Mouse (Mus musculus): Measurements from ENCODE around the gene Rad52. TPM values are rescaled to one million over a fixed set of nuclear protein-coding genes. Genes with fewer than 3 reads are reported as not detected.

Rad52 gene
- total RNA-seq (2014; rRNA removed) (35.2 and 36.1 TPM in 2 replicates), polyA plus RNA-seq (2015; fragmentation: Nextera tagmentation; extraction: Ambion mirVana) (18.4 and 19.1 TPM in 2 replicates)

DNA sequence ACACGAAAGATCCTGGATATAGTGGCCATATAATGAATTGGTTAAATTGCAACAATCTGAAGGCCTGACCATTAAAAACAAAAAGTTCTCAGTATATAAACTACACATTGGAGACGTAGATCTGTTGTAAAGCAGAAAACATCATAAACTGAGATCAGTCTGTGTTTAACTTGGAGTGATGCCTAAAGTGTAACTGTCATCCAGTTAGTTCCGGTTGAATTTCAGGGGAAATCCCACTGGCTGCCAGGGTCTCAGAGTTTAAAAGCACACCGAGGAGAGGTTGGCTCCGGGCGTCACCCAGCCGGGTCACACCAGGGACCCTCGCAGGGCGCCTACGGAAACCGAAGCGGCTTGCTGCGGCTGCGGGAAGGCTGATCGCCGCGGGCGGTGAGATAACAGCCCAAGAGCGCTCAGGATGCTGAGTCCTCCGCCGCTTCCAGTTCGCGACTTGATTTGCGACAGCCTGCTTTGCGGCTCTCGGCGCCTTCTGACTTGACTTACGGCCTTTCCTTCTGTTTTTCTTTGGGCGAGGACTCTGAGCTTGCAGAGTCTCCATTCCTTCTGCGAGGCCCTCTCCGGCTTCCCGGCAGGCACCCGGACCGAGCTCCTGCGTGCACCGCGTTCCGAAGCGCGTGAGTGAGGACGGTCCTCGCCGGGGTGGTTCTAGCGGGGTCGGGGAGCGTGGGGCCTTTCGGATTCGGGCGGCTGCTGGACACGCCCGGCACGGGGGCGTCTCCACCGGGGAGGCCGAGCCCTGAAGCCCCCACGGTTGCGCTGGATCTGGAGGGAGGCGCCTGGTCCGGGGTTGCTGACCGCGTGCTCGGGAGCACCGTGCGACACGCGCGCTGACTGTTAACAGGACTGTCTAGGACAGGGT, at the start of gene Rad52:
Rad52 (plus strand) TSS at position 495 of the 877 bp plus-strand sequence.
- ATAC-seq (peak; percentile 92), DNase-seq (peak; percentile 94)
- WGBS = 1% methylated on average over 67 of the region's 67 CpGs
- H3K27me3 ChIP-seq (ENCODE audit: insufficient read depth, low read length) = no peaks in the 10 kb centered on the region
- H3K9me3 ChIP-seq (ENCODE audit: low read length) = no peaks in the 10 kb centered on the region
- peak within 1 kb of the TSS; percentile 96 for H3K27ac ChIP-seq (ENCODE audit: low read depth, low read length)
- peak within 1 kb of the TSS; percentile 88 for H3K9ac ChIP-seq
- no peaks in the 10 kb centered on the region for H3K36me3 ChIP-seq (ENCODE audit: insufficient read depth)
- peaks cover 6% of the 10 kb centered on the region; the same call in 1 of the 2 replicates for H3K4me1 ChIP-seq (ENCODE audit: insufficient read depth)
- peak within 1 kb of the TSS; percentile 62 for H3K4me2 ChIP-seq (ENCODE audit: low read depth)
- H3K4me3 ChIP-seq (ENCODE audit: low read depth, low read length) = peak within 1 kb of the TSS; percentile 97
- TF ChIP-seq CTCF (IDR thresholded peaks at IDR 0.05; ENCODE audit: low read depth) = no peak

DNA sequence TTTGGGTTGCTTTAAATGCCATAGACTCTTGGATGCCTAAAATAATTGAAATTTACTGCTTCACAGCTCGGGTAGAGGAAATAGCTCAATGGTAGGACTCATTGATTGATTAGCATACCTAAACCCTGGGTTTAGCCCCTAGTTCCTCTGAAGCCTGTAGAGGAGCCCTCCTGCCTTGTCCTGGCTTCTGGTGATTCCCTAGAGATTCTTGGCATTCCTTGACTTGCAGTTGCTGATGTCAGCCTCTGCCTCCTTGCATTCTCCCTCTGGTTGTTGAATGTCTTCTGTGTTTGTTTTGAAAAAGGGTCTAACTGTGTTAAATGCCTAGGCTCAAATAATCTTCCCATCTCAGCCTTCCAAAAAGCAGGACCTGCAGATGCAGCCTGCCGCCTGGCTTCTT, 48.3 kb upstream of the Rad52 start:
- no peaks in the 10 kb centered on the region for H3K9me3 ChIP-seq (ENCODE audit: low read length)
- H3K4me1 ChIP-seq (ENCODE audit: insufficient read depth) = no peaks in the 10 kb centered on the region
- H3K4me3 ChIP-seq (ENCODE audit: low read depth, low read length) = no peak overlapping the region
- ATAC-seq = no peak
- H3K36me3 ChIP-seq (ENCODE audit: insufficient read depth) = no peaks in the 10 kb centered on the region
- H3K4me2 ChIP-seq (ENCODE audit: low read depth) = no peak overlapping the region
- TF ChIP-seq CTCF (IDR thresholded peaks at IDR 0.05; ENCODE audit: low read depth) = no peak
- no peak overlapping the region for H3K27ac ChIP-seq (ENCODE audit: low read depth, low read length)
- H3K27me3 ChIP-seq (ENCODE audit: insufficient read depth, low read length) = no peaks in the 10 kb centered on the region
- H3K9ac ChIP-seq = no peak overlapping the region
- no peak for DNase-seq
- 40% methylated on average over 2 of the region's 2 CpGs for WGBS

DNA sequence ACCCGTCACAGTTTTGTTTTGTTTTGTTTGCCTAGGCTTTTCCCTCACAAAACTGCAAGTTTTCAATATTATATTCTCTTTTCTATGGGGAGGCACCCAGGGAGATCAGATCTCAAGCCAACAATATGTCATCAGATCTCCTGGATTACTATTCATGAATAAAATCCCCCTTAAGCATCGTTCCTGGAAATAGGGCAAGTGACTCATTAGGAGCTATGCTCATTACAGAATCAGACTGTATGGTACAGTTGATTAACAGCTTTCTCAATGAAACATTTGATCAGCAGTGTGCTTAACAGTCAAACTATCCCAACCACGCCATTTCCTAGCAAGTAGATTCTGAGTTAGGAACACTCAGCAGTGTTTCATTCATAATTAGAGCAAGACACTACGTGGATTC, 47.0 kb upstream of the Rad52 start:
- no peaks in the 10 kb centered on the region for H3K4me1 ChIP-seq (ENCODE audit: insufficient read depth)
- no peak for ATAC-seq
- no peak for DNase-seq
- no peak for TF ChIP-seq CTCF (IDR thresholded peaks at IDR 0.05; ENCODE audit: low read depth)
- 31% methylated on average over 4 of the region's 4 CpGs for WGBS
- H3K9ac ChIP-seq = no peak overlapping the region
- H3K36me3 ChIP-seq (ENCODE audit: insufficient read depth) = no peaks in the 10 kb centered on the region
- H3K27ac ChIP-seq (ENCODE audit: low read depth, low read length) = no peak overlapping the region
- H3K4me2 ChIP-seq (ENCODE audit: low read depth) = no peak overlapping the region
- H3K9me3 ChIP-seq (ENCODE audit: low read length) = no peaks in the 10 kb centered on the region
- no peak overlapping the region for H3K4me3 ChIP-seq (ENCODE audit: low read depth, low read length)
- H3K27me3 ChIP-seq (ENCODE audit: insufficient read depth, low read length) = no peaks in the 10 kb centered on the region

DNA sequence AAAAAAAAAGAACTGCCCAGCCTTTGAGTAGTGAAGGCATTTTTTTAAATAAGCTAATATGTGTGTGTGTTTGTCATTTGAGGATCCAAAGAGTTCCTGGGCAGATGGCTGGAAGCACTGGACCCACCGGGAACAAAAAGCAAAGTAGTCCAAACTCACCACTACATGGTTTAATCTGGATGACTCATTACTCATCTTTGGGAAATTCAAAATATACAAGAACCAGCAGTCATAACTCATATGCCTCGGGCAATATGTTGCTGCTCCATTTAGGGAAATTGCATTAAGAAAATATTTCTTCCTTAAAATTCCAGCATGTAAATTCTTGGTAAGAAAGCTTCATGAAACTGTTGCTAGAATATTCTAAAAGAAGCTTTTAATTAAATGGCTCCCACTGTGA, 42.3 kb upstream of the Rad52 start:
- DNase-seq (no peak), ATAC-seq (no peak)
- H3K9me3 ChIP-seq (ENCODE audit: low read length) = no peaks in the 10 kb centered on the region
- H3K9ac ChIP-seq = no peak overlapping the region
- TF ChIP-seq CTCF (IDR thresholded peaks at IDR 0.05; ENCODE audit: low read depth) = no peak
- H3K4me1 ChIP-seq (ENCODE audit: insufficient read depth) = no peaks in the 10 kb centered on the region
- H3K4me3 ChIP-seq (ENCODE audit: low read depth, low read length) = no peak overlapping the region
- H3K27ac ChIP-seq (ENCODE audit: low read depth, low read length) = no peak overlapping the region
- 90% methylated on average over 2 of the region's 2 CpGs for WGBS
- no peak overlapping the region for H3K4me2 ChIP-seq (ENCODE audit: low read depth)
- H3K27me3 ChIP-seq (ENCODE audit: insufficient read depth, low read length) = no peaks in the 10 kb centered on the region
- H3K36me3 ChIP-seq (ENCODE audit: insufficient read depth) = no peaks in the 10 kb centered on the region

DNA sequence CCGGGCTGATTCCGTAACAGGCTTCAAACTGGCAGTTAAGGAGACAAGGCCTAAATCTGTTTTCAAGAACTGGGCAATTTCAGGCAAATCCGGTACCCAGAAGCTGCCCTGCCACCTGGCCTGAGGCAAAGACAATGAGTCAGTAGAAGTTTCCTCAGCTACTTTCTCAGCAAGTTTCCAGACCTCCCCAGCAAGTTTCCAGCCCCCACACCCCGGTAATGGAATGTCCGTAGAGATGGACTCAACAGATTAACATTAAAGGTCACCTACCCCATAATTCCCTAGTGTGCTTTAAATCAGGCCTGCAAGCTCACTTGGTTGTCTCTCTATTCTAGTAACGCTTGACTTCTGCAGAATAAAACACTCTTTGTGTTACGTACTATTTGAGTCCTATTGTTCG, 41.0 kb upstream of the Rad52 start:
- DNase-seq = no peak
- no peak overlapping the region for H3K4me3 ChIP-seq (ENCODE audit: low read depth, low read length)
- 39% methylated on average over 8 of the region's 8 CpGs for WGBS

DNA sequence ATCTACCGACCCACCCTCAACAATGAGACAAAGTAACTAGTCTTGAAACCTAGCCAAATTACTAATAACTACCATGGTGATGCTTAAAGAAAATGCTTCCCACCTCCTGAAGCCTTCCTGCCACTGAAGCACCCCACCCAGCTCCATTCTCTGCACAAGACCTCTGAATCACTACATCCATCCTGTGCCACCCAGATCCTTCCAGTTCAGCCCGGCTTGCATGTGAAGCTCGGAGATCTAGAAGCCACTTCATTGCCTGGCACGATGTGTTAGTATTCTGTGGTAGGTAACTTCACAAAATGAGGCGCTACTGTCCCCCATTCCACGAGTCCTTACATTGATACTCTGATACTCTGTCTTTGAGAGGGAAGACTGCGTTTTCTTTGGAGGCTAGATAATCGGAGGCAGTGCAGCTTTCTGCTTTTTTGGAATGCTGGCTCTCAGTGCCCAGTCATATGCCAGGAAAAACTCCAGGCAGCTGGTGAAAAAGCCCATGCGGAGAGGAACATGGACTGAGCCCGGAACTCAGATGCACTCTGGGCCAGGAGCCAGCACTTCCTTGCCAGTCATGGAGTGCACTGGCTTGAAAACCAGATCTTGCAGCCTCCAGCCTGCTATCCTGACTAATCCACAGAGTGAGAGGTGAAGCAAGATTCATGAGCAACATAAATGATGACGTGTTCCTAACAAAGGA, 38.0 kb upstream of the Rad52 start:
- Histone ChIP-seq H3K36me3 (ENCODE audit: insufficient read depth) (no peaks in the 10 kb centered on the region), H3K4me3 (ENCODE audit: low read depth, low read length) (no peak overlapping the region), H3K27ac (ENCODE audit: low read depth, low read length) (peak overlapping the region; percentile 79), H3K4me2 (ENCODE audit: low read depth) (peak overlapping the region; percentile 21; the same call in 1 of the 2 replicates), H3K9me3 (ENCODE audit: low read length) (no peaks in the 10 kb centered on the region), H3K9ac (no peak overlapping the region), H3K4me1 (ENCODE audit: insufficient read depth) (no peaks in the 10 kb centered on the region), H3K27me3 (ENCODE audit: insufficient read depth, low read length) (no peaks in the 10 kb centered on the region)
- TF ChIP-seq CTCF (IDR thresholded peaks at IDR 0.05; ENCODE audit: low read depth) = no peak
- ATAC-seq (peak; percentile 96), DNase-seq (peak; percentile 90)
- 54% methylated on average over 11 of the region's 11 CpGs for WGBS

More for the DNA sequence above, 41.0 kb upstream of the Rad52 start:
- Histone ChIP-seq H3K27ac (ENCODE audit: low read depth, low read length) (no peak overlapping the region), H3K36me3 (ENCODE audit: insufficient read depth) (no peaks in the 10 kb centered on the region), H3K9ac (no peak overlapping the region), H3K9me3 (ENCODE audit: low read length) (no peaks in the 10 kb centered on the region), H3K4me2 (ENCODE audit: low read depth) (no peak overlapping the region), H3K4me1 (ENCODE audit: insufficient read depth) (no peaks in the 10 kb centered on the region), H3K27me3 (ENCODE audit: insufficient read depth, low read length) (no peaks in the 10 kb centered on the region)
- TF ChIP-seq CTCF (IDR thresholded peaks at IDR 0.05; ENCODE audit: low read depth) = no peak
- no peak for ATAC-seq

DNA sequence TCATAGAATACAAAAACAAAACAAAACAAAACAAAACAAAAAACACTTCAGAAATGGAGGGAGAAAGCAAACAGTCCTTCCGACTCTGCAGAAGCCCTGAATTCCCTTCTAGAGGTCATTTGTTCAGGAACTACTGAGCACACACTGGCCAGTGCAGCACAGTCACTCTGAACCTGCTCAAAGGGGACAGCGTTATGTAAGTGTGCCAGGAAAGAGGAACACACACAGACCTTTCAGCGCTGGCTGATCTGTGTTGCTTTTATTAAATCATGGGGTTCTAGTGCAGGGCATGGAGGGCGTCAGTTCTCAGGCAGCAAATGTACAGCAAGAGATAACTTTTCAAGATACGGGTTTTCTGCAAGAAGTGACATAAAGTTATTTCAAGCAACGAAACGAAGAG, 19.3 kb upstream of the Rad52 start:
- TF ChIP-seq CTCF (IDR thresholded peaks at IDR 0.05; ENCODE audit: low read depth) = no peak
- Histone ChIP-seq H3K27ac (ENCODE audit: low read depth, low read length) (no peak overlapping the region), H3K9me3 (ENCODE audit: low read length) (no peaks in the 10 kb centered on the region), H3K4me1 (ENCODE audit: insufficient read depth) (no peaks in the 10 kb centered on the region), H3K4me3 (ENCODE audit: low read depth, low read length) (no peak overlapping the region), H3K36me3 (ENCODE audit: insufficient read depth) (no peaks in the 10 kb centered on the region), H3K27me3 (ENCODE audit: insufficient read depth, low read length) (no peaks in the 10 kb centered on the region), H3K9ac (no peak overlapping the region), H3K4me2 (ENCODE audit: low read depth) (no peak overlapping the region)
- ATAC-seq = no peak
- 80% methylated on average over 7 of the region's 7 CpGs for WGBS
- DNase-seq = no peak

All from forebrain, postnatal 0 days (tissue).